Mouse (Mus musculus) small intestine, adult 2 months (tissue): ENCODE measurements around the gene Olfr320.

ENCODE experiments used
- CTCF ChIP-seq: fragments of 200-500 bp; IDR thresholded peaks from 2 replicates; pipeline ENCODE4 v1.5.1; 2012; ENCODE audit warnings: low read depth, mild to moderate bottlenecking, control low read depth, inconsistent platforms, low read length, moderate library complexity, mixed read lengths; ENCODE audit not compliant: insufficient replicate concordance, insufficient read length; ENCODE audit errors: extremely low read depth
- POLR2A ChIP-seq: fragments of 200-500 bp; IDR thresholded peaks from 2 replicates; pipeline ENCODE4 v1.6.1; 2012; ENCODE audit warnings: low read depth, mild to moderate bottlenecking, control low read depth, inconsistent platforms, low read length, moderate library complexity

- TF ChIP-seq CTCF = no peak
- TF ChIP-seq POLR2A = no peak
Measured at GRCm38 (mm10) chr11:58723914-58724313, 43.0 kb downstream of the Olfr320 start, which contains the start of gene Olfr318.
